Mouse (Mus musculus) liver, embryonic 12.5 days (tissue): ENCODE results near the gene Lrriq3. TPM values are rescaled to one million over a fixed set of nuclear protein-coding genes. Genes with fewer than 3 reads are reported as not detected.

Experiments
- ATAC-seq: fragments of 200-750 bp; cut with Nextera tagmentation; 2 replicates; pipeline ENCODE4 v1.8.0; 2017; ENCODE audit warnings: moderate number of reproducible peaks, mild to moderate bottlenecking, moderate library complexity
- H3K27ac ChIP-seq: fragments of 300-500 bp; sonication (generic); 2 replicates; pipeline ENCODE4 v1.5.1; 2016; ENCODE audit warnings: mild to moderate bottlenecking
- H3K27me3 ChIP-seq: fragments of 300-500 bp; sonication (generic); replicated peaks from 2 replicates; pipeline ENCODE4 v1.6.1; 2016; ENCODE audit warnings: mild to moderate bottlenecking, moderate library complexity
- H3K36me3 ChIP-seq: fragments of 300-500 bp; sonication (generic); 2 replicates; pipeline ENCODE4 v1.6.1; 2016; ENCODE audit warnings: mild to moderate bottlenecking, moderate library complexity
- H3K4me1 ChIP-seq: fragments of 300-500 bp; sonication (generic); 2 replicates; pipeline ENCODE4 v1.6.1; 2016
- H3K4me2 ChIP-seq: fragments of 300-500 bp; sonication (generic); 2 replicates; pipeline ENCODE4 v1.6.1; 2016; ENCODE audit warnings: mild to moderate bottlenecking, moderate library complexity
- H3K4me3 ChIP-seq: fragments of 300-500 bp; sonication (generic); 2 replicates; pipeline ENCODE4 v1.5.1; 2016; ENCODE audit warnings: mild to moderate bottlenecking, moderate library complexity
- H3K9ac ChIP-seq: fragments of 300-500 bp; sonication (generic); 2 replicates; pipeline ENCODE4 v1.6.1; 2016; ENCODE audit warnings: mild to moderate bottlenecking, moderate library complexity
- H3K9me3 ChIP-seq: fragments of 300-500 bp; sonication (generic); replicated peaks from 2 replicates; pipeline ENCODE4 v1.6.1; 2016; ENCODE audit warnings: mild to moderate bottlenecking, moderate library complexity
- WGBS: fragments of 180-500 bp; shearing (Covaris S2); methylation state at CpG from one replicate; pipeline ENCODE4 v1.1.7; 2016; ENCODE audit not compliant: insufficient replicate concordance; 5-methylcytosine and 5-hydroxymethylcytosine counted together
- polyA plus RNA-seq: library from polyadenylated mRNA; unstranded; fragments of >200 nt; fragmentation: Nextera tagmentation; extraction: Ambion mirVana; gene quantifications from 2 replicates; pipeline ENCODE4 v1.2.1, GENCODE M21; 2016

The Lrriq3 gene
- 0.20 and 0.33 TPM in 2 replicates for polyA plus RNA-seq

- WGBS, result 2% methylated on average over 45 of the region's 47 CpGs
- H3K27me3 ChIP-seq, result no peaks in the 10 kb centered on the region
Measured at GRCm38 (mm10) chr3:155093116-155093956, at the start of gene Lrriq3, which contains the start of gene Fpgt. TSS of gene Lrriq3 (plus strand) at chr3:155093434. TSS of gene Fpgt (minus strand) at chr3:155093403.

GRCm38 (mm10) chr3:155052021-155052420 lies 41.2 kb upstream of the Lrriq3 start:
- Histone ChIP-seq H3K4me2 (no peak overlapping the region), H3K27me3 (no peaks in the 10 kb centered on the region), H3K4me1 (no peaks in the 10 kb centered on the region), H3K27ac (no peak overlapping the region), H3K9ac (no peak overlapping the region), H3K4me3 (no peak overlapping the region), H3K9me3 (no peaks in the 10 kb centered on the region), H3K36me3 (no peaks in the 10 kb centered on the region)
- no peak for ATAC-seq

More at GRCm38 (mm10) chr3:155093116-155093956, at the start of gene Lrriq3, which contains the start of gene Fpgt:
- Histone ChIP-seq H3K9ac (peak within 1 kb of the TSS; percentile 67), H3K4me2 (peak within 1 kb of the TSS; percentile 82), H3K36me3 (peaks cover 2% of the 10 kb centered on the region; the same call in 1 of the 2 replicates), H3K4me1 (peaks cover 16% of the 10 kb centered on the region), H3K27ac (peak within 1 kb of the TSS; percentile 68), H3K4me3 (peak within 1 kb of the TSS; percentile 71), H3K9me3 (no peaks in the 10 kb centered on the region)
- peak; percentile 98 for ATAC-seq

DNA sequence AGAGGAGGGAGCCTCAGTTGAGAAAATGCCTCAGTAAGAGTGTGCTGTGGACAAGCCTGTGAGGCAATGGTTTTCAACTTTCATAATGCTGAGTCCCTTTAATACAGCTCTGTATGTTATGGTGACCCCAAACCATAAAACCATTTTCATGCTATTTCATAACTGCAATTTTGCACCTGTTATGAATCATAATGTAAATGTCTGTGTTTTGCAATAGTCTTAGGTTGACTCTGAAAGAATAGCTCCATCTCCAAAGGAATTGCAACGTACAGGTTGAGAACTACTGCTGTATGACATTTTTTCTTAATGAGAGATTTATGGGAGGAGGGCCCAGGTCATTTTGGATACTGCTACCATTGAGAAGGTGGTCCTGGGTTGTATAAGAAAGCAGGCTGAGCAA lies 40.0 kb upstream of the Lrriq3 start:
- no peaks in the 10 kb centered on the region for H3K9me3 ChIP-seq
- H3K27me3 ChIP-seq, result no peaks in the 10 kb centered on the region
- 35% methylated on average over 1 of the region's 1 CpGs for WGBS
- H3K4me3 ChIP-seq, result no peak overlapping the region
- H3K36me3 ChIP-seq, result no peaks in the 10 kb centered on the region
- no peak for ATAC-seq
- no peak overlapping the region for H3K27ac ChIP-seq
- H3K4me1 ChIP-seq, result no peaks in the 10 kb centered on the region
- H3K4me2 ChIP-seq, result no peak overlapping the region
- H3K9ac ChIP-seq, result no peak overlapping the region

DNA sequence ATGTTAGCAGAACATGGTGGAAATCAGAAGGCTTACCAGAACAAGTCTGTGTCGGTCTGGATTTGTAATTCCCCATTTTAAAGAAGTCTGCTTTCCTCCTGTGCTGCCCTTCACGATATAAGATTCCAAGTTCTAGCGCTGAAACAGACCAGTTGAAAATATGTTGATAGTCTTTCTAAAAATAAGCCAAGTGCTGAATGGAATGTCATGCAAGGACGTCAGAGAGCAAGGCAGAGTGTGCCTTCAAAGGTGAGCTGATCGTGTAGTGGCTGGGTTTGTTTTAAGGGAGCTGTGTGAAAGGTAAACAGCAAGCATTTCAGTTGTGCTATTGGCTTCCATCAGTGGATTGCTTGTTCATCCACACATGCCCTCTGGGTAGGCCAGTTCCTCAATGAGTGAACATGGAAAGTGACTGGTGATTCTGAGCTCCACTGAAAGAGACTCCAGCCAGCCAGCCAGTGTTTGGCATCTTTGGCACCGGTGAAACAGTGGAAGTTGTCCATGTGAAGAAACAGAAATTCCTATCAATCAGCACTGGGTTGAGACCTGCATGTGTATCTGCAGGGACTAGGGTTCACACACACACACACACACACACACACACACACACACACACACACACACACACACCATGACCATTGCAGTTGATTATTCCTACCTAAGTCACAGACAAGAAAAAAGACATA lies 37.9 kb upstream of the Lrriq3 start, which contains the start of gene Tnni3k:
Tnni3k (minus strand) TSS at position 177 of the 686 bp plus-strand sequence.
- Histone ChIP-seq H3K36me3 (no peaks in the 10 kb centered on the region), H3K4me3 (no peak within 1 kb of the TSS), H3K27me3 (no peaks in the 10 kb centered on the region), H3K9me3 (no peaks in the 10 kb centered on the region), H3K4me2 (no peak within 1 kb of the TSS), H3K9ac (no peak within 1 kb of the TSS), H3K27ac (no peak within 1 kb of the TSS), H3K4me1 (no peaks in the 10 kb centered on the region)
- ATAC-seq, result no peak
- 58% methylated on average over 6 of the region's 6 CpGs for WGBS

GRCm38 (mm10) chr3:155056606-155057005 lies 36.6 kb upstream of the Lrriq3 start:
- Histone ChIP-seq H3K9ac (no peak overlapping the region), H3K4me2 (no peak overlapping the region), H3K4me1 (no peaks in the 10 kb centered on the region), H3K36me3 (no peaks in the 10 kb centered on the region), H3K9me3 (no peaks in the 10 kb centered on the region), H3K27ac (no peak overlapping the region), H3K27me3 (no peaks in the 10 kb centered on the region), H3K4me3 (no peak overlapping the region)
- ATAC-seq, result no peak

- ATAC-seq, result no peak
- Histone ChIP-seq H3K4me3 (no peak overlapping the region), H3K4me1 (no peaks in the 10 kb centered on the region), H3K9me3 (no peaks in the 10 kb centered on the region), H3K36me3 (no peaks in the 10 kb centered on the region), H3K9ac (no peak overlapping the region), H3K27me3 (no peaks in the 10 kb centered on the region), H3K27ac (no peak overlapping the region), H3K4me2 (no peak overlapping the region)
Measured at GRCm38 (mm10) chr3:155057566-155057965, 35.7 kb upstream of the Lrriq3 start.

- Histone ChIP-seq H3K36me3 (no peaks in the 10 kb centered on the region), H3K4me3 (no peak overlapping the region), H3K4me1 (no peaks in the 10 kb centered on the region), H3K27ac (no peak overlapping the region), H3K9ac (no peak overlapping the region), H3K27me3 (no peaks in the 10 kb centered on the region), H3K9me3 (no peaks in the 10 kb centered on the region), H3K4me2 (no peak overlapping the region)
- no peak for ATAC-seq
- WGBS, result 53% methylated on average over 6 of the region's 6 CpGs
Measured at GRCm38 (mm10) chr3:155058800-155059448, 34.3 kb upstream of the Lrriq3 start.

- Histone ChIP-seq H3K27me3 (no peaks in the 10 kb centered on the region), H3K4me1 (no peaks in the 10 kb centered on the region), H3K9ac (no peak overlapping the region), H3K36me3 (no peaks in the 10 kb centered on the region), H3K4me2 (no peak overlapping the region), H3K9me3 (no peaks in the 10 kb centered on the region), H3K4me3 (no peak overlapping the region), H3K27ac (no peak overlapping the region)
- ATAC-seq, result no peak
Measured at GRCm38 (mm10) chr3:155059449-155059822, 33.8 kb upstream of the Lrriq3 start.

- Histone ChIP-seq H3K27ac (no peak overlapping the region), H3K4me3 (no peak overlapping the region), H3K27me3 (no peaks in the 10 kb centered on the region), H3K4me1 (no peaks in the 10 kb centered on the region), H3K36me3 (no peaks in the 10 kb centered on the region), H3K4me2 (no peak overlapping the region), H3K9ac (no peak overlapping the region), H3K9me3 (no peaks in the 10 kb centered on the region)
- ATAC-seq, result no peak
- WGBS, result 60% methylated on average over 4 of the region's 4 CpGs
Measured at GRCm38 (mm10) chr3:155077908-155078307, 15.3 kb upstream of the Lrriq3 start.

GRCm38 (mm10) chr3:155092081-155092480 lies 1.2 kb upstream of the Lrriq3 start:
- Histone ChIP-seq H3K9me3 (no peaks in the 10 kb centered on the region), H3K4me1 (peaks cover 16% of the 10 kb centered on the region), H3K9ac (no peak overlapping the region), H3K36me3 (peaks cover 10% of the 10 kb centered on the region), H3K27ac (no peak overlapping the region), H3K27me3 (no peaks in the 10 kb centered on the region), H3K4me2 (peak overlapping the region; percentile 82), H3K4me3 (peak overlapping the region; percentile 71; the same call in 1 of the 2 replicates)
- 88% methylated on average over 6 of the region's 6 CpGs for WGBS
- ATAC-seq, result no peak

GRCm38 (mm10) chr3:155099266-155099665 lies 6.0 kb downstream of the Lrriq3 start:
- no peak overlapping the region for H3K4me2 ChIP-seq
- no peak overlapping the region for H3K27ac ChIP-seq
- H3K9ac ChIP-seq, result no peak overlapping the region
- no peak for ATAC-seq
- H3K9me3 ChIP-seq, result no peaks in the 10 kb centered on the region
- H3K4me1 ChIP-seq, result no peaks in the 10 kb centered on the region
- no peaks in the 10 kb centered on the region for H3K36me3 ChIP-seq
- H3K4me3 ChIP-seq, result no peak overlapping the region
- 60% methylated on average over 1 of the region's 1 CpGs for WGBS
- H3K27me3 ChIP-seq, result no peaks in the 10 kb centered on the region

DNA sequence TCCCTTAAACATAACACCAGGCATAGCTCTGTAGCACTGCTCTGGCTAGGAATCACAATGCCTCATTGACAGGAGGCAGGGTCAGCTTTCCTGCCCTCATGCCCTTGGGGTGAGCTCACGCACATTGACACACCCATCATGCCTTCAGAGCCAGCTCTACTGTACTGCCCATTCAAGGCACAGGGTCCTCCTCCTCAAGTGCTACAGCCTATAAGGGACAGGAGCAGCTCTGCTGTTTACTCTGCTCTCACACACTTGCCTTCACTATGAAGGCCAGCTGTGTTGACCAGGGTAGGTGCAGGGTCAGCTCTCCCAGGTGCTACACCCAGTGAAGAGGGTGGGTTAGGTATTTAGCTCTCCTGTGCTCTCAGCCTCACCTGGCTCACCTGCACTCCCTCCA lies 12.7 kb downstream of the Lrriq3 start:
- Histone ChIP-seq H3K9me3 (no peaks in the 10 kb centered on the region), H3K9ac (no peak overlapping the region), H3K36me3 (no peaks in the 10 kb centered on the region), H3K4me3 (no peak overlapping the region), H3K27me3 (no peaks in the 10 kb centered on the region), H3K4me2 (no peak overlapping the region), H3K27ac (no peak overlapping the region), H3K4me1 (no peaks in the 10 kb centered on the region)
- WGBS, result 53% methylated on average over 1 of the region's 1 CpGs
- ATAC-seq, result no peak
